Mouse (Mus musculus) limb, embryonic 11.5 days (tissue): Measurements from ENCODE around the gene Zfp770. TPM values are rescaled to one million over a fixed set of nuclear protein-coding genes. Genes with fewer than 3 reads are reported as not detected.

Source experiments
- ATAC-seq: fragments of 200-750 bp; cut with Nextera tagmentation; 2 replicates; pipeline ENCODE4 v1.8.0; 2017; ENCODE audit warnings: low read depth; ENCODE audit not compliant: insufficient number of reproducible peaks, low FRiP score, low TSS enrichment
- DNase-seq: peaks from one replicate; pipeline ENCODE4 v3.0.0-alpha.2; 2015; ENCODE audit warnings: low spot score
- H3K27ac ChIP-seq: fragments of 300-500 bp; sonication (generic); replicated peaks from 2 replicates; pipeline ENCODE4 v1.5.1; 2014; ENCODE audit warnings: low read depth, mild to moderate bottlenecking, low read length
- H3K27me3 ChIP-seq: fragments of 300-500 bp; sonication (generic); 2 replicates; pipeline ENCODE4 v1.6.1; 2014; ENCODE audit warnings: mild to moderate bottlenecking, low read length, mixed read lengths; ENCODE audit not compliant: control insufficient read depth, insufficient read depth
- H3K36me3 ChIP-seq: fragments of 300-500 bp; sonication (generic); 2 replicates; pipeline ENCODE4 v1.6.1; 2014; ENCODE audit warnings: mild to moderate bottlenecking, low read length, moderate library complexity, mixed read lengths; ENCODE audit not compliant: control insufficient read depth, insufficient read depth
- H3K4me1 ChIP-seq: fragments of 300-500 bp; sonication (generic); 2 replicates; pipeline ENCODE4 v1.6.1; 2014; ENCODE audit warnings: low read length, mixed read lengths; ENCODE audit not compliant: control insufficient read depth, insufficient read depth
- H3K4me2 ChIP-seq: fragments of 300-500 bp; sonication (generic); 2 replicates; pipeline ENCODE4 v1.6.1; 2014; ENCODE audit warnings: low read depth, mild to moderate bottlenecking, moderate library complexity; ENCODE audit not compliant: severe bottlenecking
- H3K4me3 ChIP-seq: fragments of 300-500 bp; sonication (generic); 2 replicates; pipeline ENCODE4 v1.5.1; 2014; ENCODE audit warnings: low read depth, low read length
- H3K9ac ChIP-seq: fragments of 300-500 bp; sonication (generic); 2 replicates; pipeline ENCODE4 v1.6.1; 2014; ENCODE audit warnings: mild to moderate bottlenecking, low read length
- H3K9me3 ChIP-seq: fragments of 300-500 bp; sonication (generic); 2 replicates; pipeline ENCODE4 v1.6.1; 2016; ENCODE audit warnings: low read length; ENCODE audit not compliant: control insufficient read depth
- WGBS: fragments of 180-500 bp; shearing (Covaris S2); extraction: QIAGEN DNeasy Blood & Tissue Kit; methylation state at CpG from one replicate; pipeline ENCODE4 v1.1.7; 2014; 5-methylcytosine and 5-hydroxymethylcytosine counted together
- polyA plus RNA-seq: library from polyadenylated mRNA; unstranded; fragments of >200 nt; fragmentation: Nextera tagmentation; extraction: Ambion mirVana; gene quantifications from 2 replicates; pipeline ENCODE4 v1.2.1, GENCODE M21; 2014

Gene Zfp770
- polyA plus RNA-seq = 4.8 and 5.3 TPM in 2 replicates

- Histone ChIP-seq H3K4me2 (peak within 1 kb of the TSS; percentile 47), H3K36me3 (no peaks in the 10 kb centered on the region), H3K4me1 (no peaks in the 10 kb centered on the region), H3K27ac (peak within 1 kb of the TSS; percentile 48; the same call in 1 of the 2 replicates), H3K9me3 (no peaks in the 10 kb centered on the region), H3K4me3 (peak within 1 kb of the TSS; percentile 81), H3K9ac (peak within 1 kb of the TSS; percentile 92), H3K27me3 (no peaks in the 10 kb centered on the region)
- DNase-seq (peak; percentile 89), ATAC-seq (peak; percentile 88)
- WGBS = under 1% methylated on average over 36 of the region's 36 CpGs
Measured at GRCm38 (mm10) chr2:114200932-114201559, at the start of gene Zfp770. Gene Zfp770, minus strand, starts transcription at chr2:114201469.

GRCm38 (mm10) chr2:114249440-114249839, 48.2 kb upstream of the Zfp770 start:
- no peak overlapping the region for H3K9ac ChIP-seq
- H3K9me3 ChIP-seq = no peaks in the 10 kb centered on the region
- no peak overlapping the region for H3K4me3 ChIP-seq
- 78% methylated on average over 6 of the region's 6 CpGs for WGBS
- ATAC-seq (no peak), DNase-seq (no peak)
- no peak overlapping the region for H3K27ac ChIP-seq
- H3K4me1 ChIP-seq = no peaks in the 10 kb centered on the region
- no peaks in the 10 kb centered on the region for H3K36me3 ChIP-seq
- no peak overlapping the region for H3K4me2 ChIP-seq
- H3K27me3 ChIP-seq = no peaks in the 10 kb centered on the region

GRCm38 (mm10) chr2:114237639-114238038, 36.4 kb upstream of the Zfp770 start:
- ATAC-seq = peak; percentile 47; the same call in 1 of the 2 replicates

GRCm38 (mm10) chr2:114236566-114236965, 35.3 kb upstream of the Zfp770 start:
- ATAC-seq (no peak), DNase-seq (no peak)
- no peak overlapping the region for H3K9ac ChIP-seq
- WGBS = 83% methylated on average over 1 of the region's 1 CpGs
- no peaks in the 10 kb centered on the region for H3K27me3 ChIP-seq
- H3K9me3 ChIP-seq = no peaks in the 10 kb centered on the region
- no peaks in the 10 kb centered on the region for H3K36me3 ChIP-seq
- H3K4me2 ChIP-seq = no peak overlapping the region
- no peaks in the 10 kb centered on the region for H3K4me1 ChIP-seq
- no peak overlapping the region for H3K4me3 ChIP-seq
- no peak overlapping the region for H3K27ac ChIP-seq

More at GRCm38 (mm10) chr2:114237639-114238038, 36.4 kb upstream of the Zfp770 start:
- Histone ChIP-seq H3K9me3 (no peaks in the 10 kb centered on the region), H3K4me3 (no peak overlapping the region), H3K36me3 (no peaks in the 10 kb centered on the region), H3K4me2 (no peak overlapping the region), H3K9ac (no peak overlapping the region), H3K4me1 (no peaks in the 10 kb centered on the region), H3K27me3 (no peaks in the 10 kb centered on the region), H3K27ac (0 out of 2 replicates have a peak overlapping the region, but pooled peaks have one; percentile 4)
- WGBS = 6% methylated on average over 4 of the region's 4 CpGs
- DNase-seq = peak; percentile 37

GRCm38 (mm10) chr2:114235584-114235983, 34.3 kb upstream of the Zfp770 start:
- DNase-seq = no peak
- Histone ChIP-seq H3K4me2 (no peak overlapping the region), H3K27me3 (no peaks in the 10 kb centered on the region), H3K4me3 (no peak overlapping the region), H3K27ac (no peak overlapping the region), H3K9me3 (no peaks in the 10 kb centered on the region), H3K36me3 (no peaks in the 10 kb centered on the region), H3K4me1 (no peaks in the 10 kb centered on the region), H3K9ac (no peak overlapping the region)
- WGBS = 84% methylated on average over 3 of the region's 3 CpGs
- peak; percentile 63; the same call in 1 of the 2 replicates for ATAC-seq

GRCm38 (mm10) chr2:114231248-114231647, 30.0 kb upstream of the Zfp770 start:
- Histone ChIP-seq H3K4me2 (no peak overlapping the region), H3K4me1 (no peaks in the 10 kb centered on the region), H3K27me3 (no peaks in the 10 kb centered on the region), H3K9ac (no peak overlapping the region), H3K36me3 (no peaks in the 10 kb centered on the region), H3K4me3 (no peak overlapping the region), H3K27ac (no peak overlapping the region), H3K9me3 (no peaks in the 10 kb centered on the region)
- no peak for ATAC-seq
- no peak for DNase-seq
- WGBS = 77% methylated on average over 2 of the region's 2 CpGs

- DNase-seq = no peak
- H3K9ac ChIP-seq = no peak overlapping the region
- H3K27ac ChIP-seq = no peak overlapping the region
- no peaks in the 10 kb centered on the region for H3K36me3 ChIP-seq
- H3K4me2 ChIP-seq = no peak overlapping the region
- 83% methylated on average over 2 of the region's 2 CpGs for WGBS
- H3K9me3 ChIP-seq = no peaks in the 10 kb centered on the region
- no peak for ATAC-seq
- H3K27me3 ChIP-seq = no peaks in the 10 kb centered on the region
- no peaks in the 10 kb centered on the region for H3K4me1 ChIP-seq
- H3K4me3 ChIP-seq = no peak overlapping the region
Measured at GRCm38 (mm10) chr2:114228672-114229071, 27.4 kb upstream of the Zfp770 start.

GRCm38 (mm10) chr2:114205036-114205435, 3.8 kb upstream of the Zfp770 start:
- no peak overlapping the region for H3K4me3 ChIP-seq
- H3K4me2 ChIP-seq = no peak overlapping the region
- no peak for DNase-seq
- 73% methylated on average over 6 of the region's 6 CpGs for WGBS
- H3K9me3 ChIP-seq = no peaks in the 10 kb centered on the region
- no peak overlapping the region for H3K27ac ChIP-seq
- ATAC-seq = no peak
- no peak overlapping the region for H3K9ac ChIP-seq
- no peaks in the 10 kb centered on the region for H3K36me3 ChIP-seq
- H3K27me3 ChIP-seq = no peaks in the 10 kb centered on the region
- no peaks in the 10 kb centered on the region for H3K4me1 ChIP-seq
